Mouse (Mus musculus) stomach, embryonic 14.5 days (tissue): ENCODE measurements around the gene Kcna4. TPM values are rescaled to one million over a fixed set of nuclear protein-coding genes. Genes with fewer than 3 reads are reported as not detected.

Experiments used
- ATAC-seq: fragments of 200-750 bp; cut with Nextera tagmentation; 2 replicates; pipeline ENCODE4 v1.8.0; 2017; ENCODE audit warnings: low read depth, moderate TSS enrichment; ENCODE audit not compliant: insufficient number of reproducible peaks, insufficient read depth, low FRiP score
- H3K27ac ChIP-seq: fragments of 300-500 bp; sonication (generic); 2 replicates; pipeline ENCODE4 v1.5.1; 2014; ENCODE audit warnings: mild to moderate bottlenecking, low read length, moderate library complexity, mixed read lengths
- H3K27me3 ChIP-seq: fragments of 300-500 bp; sonication (generic); 2 replicates; pipeline ENCODE4 v1.6.1; 2014; ENCODE audit warnings: low read length, control low read depth, mixed read lengths; ENCODE audit not compliant: control insufficient read depth, insufficient read depth
- H3K36me3 ChIP-seq: fragments of 300-500 bp; sonication (generic); 2 replicates; pipeline ENCODE4 v1.6.1; 2014; ENCODE audit warnings: mild to moderate bottlenecking, control low read depth, low read length, moderate library complexity, mixed read lengths; ENCODE audit not compliant: control insufficient read depth, insufficient read depth
- H3K4me1 ChIP-seq: fragments of 300-500 bp; sonication (generic); 2 replicates; pipeline ENCODE4 v1.6.1; 2014; ENCODE audit warnings: low read length, control low read depth, mixed read lengths; ENCODE audit not compliant: control insufficient read depth, insufficient read depth
- H3K4me2 ChIP-seq: fragments of 300-500 bp; sonication (generic); replicated peaks from 2 replicates; pipeline ENCODE4 v1.6.1; 2014; ENCODE audit warnings: low read depth, low read length, control low read depth
- H3K4me3 ChIP-seq: fragments of 300-500 bp; sonication (generic); 2 replicates; pipeline ENCODE4 v1.5.1; 2014; ENCODE audit warnings: low read depth, low read length, control low read depth
- H3K9ac ChIP-seq: fragments of 300-500 bp; sonication (generic); replicated peaks from 2 replicates; pipeline ENCODE4 v1.6.1; 2014; ENCODE audit warnings: low read depth, mild to moderate bottlenecking, control low read depth, low read length, moderate library complexity, mixed read lengths
- H3K9me3 ChIP-seq: fragments of 300-500 bp; sonication (generic); 2 replicates; pipeline ENCODE4 v1.6.1; 2016; ENCODE audit warnings: low read depth, low read length, control low read depth; ENCODE audit not compliant: control insufficient read depth
- WGBS: fragments of 180-500 bp; shearing (Covaris S2); extraction: QIAGEN DNeasy Blood & Tissue Kit; methylation state at CpG from one replicate; pipeline ENCODE4 v1.1.7; 2014; 5-methylcytosine and 5-hydroxymethylcytosine counted together
- polyA plus RNA-seq: library from polyadenylated mRNA; unstranded; fragments of >200 nt; fragmentation: Nextera tagmentation; extraction: Ambion mirVana; gene quantifications from 2 replicates; pipeline ENCODE4 v1.2.1, GENCODE M21; 2014

Gene Kcna4
- polyA plus RNA-seq, 1 experiment from 2014 or later, result 0.80 TPM

- Histone ChIP-seq H3K4me1 (no peaks in the 10 kb centered on the region), H3K4me3 (no peak overlapping the region), H3K9me3 (no peaks in the 10 kb centered on the region), H3K36me3 (no peaks in the 10 kb centered on the region), H3K9ac (no peak overlapping the region), H3K4me2 (no peak overlapping the region), H3K27ac (no peak overlapping the region), H3K27me3 (no peaks in the 10 kb centered on the region)
- ATAC-seq, result no peak
- whole genome bisulfite sequencing, result 76% methylated on average over 4 of the region's 4 CpGs
These were observed 15.6 kb downstream of the Kcna4 start for GRCm38 (mm10) chr2:107306077-107306476.

GRCm38 (mm10) chr2:107318636-107319035 lies 28.2 kb downstream of the Kcna4 start:
- Histone ChIP-seq H3K4me1 (no peaks in the 10 kb centered on the region), H3K36me3 (no peaks in the 10 kb centered on the region), H3K27me3 (no peaks in the 10 kb centered on the region), H3K9me3 (no peaks in the 10 kb centered on the region), H3K9ac (no peak overlapping the region), H3K4me2 (no peak overlapping the region), H3K27ac (no peak overlapping the region), H3K4me3 (no peak overlapping the region)
- no peak for ATAC-seq

- Histone ChIP-seq H3K27me3 (no peaks in the 10 kb centered on the region), H3K36me3 (no peaks in the 10 kb centered on the region), H3K4me3 (no peak overlapping the region), H3K27ac (no peak overlapping the region), H3K9ac (no peak overlapping the region), H3K4me2 (no peak overlapping the region), H3K4me1 (no peaks in the 10 kb centered on the region), H3K9me3 (no peaks in the 10 kb centered on the region)
- WGBS, result 73% methylated on average over 4 of the region's 4 CpGs
- ATAC-seq, result no peak
These were observed 31.3 kb downstream of the Kcna4 start for GRCm38 (mm10) chr2:107321596-107322226.

GRCm38 (mm10) chr2:107324090-107324489 lies 33.7 kb downstream of the Kcna4 start:
- Histone ChIP-seq H3K4me2 (no peak overlapping the region), H3K9me3 (no peaks in the 10 kb centered on the region), H3K27me3 (no peaks in the 10 kb centered on the region), H3K4me1 (no peaks in the 10 kb centered on the region), H3K36me3 (no peaks in the 10 kb centered on the region), H3K27ac (no peak overlapping the region), H3K9ac (no peak overlapping the region), H3K4me3 (no peak overlapping the region)
- ATAC-seq, result no peak
- WGBS, result 86% methylated on average over 3 of the region's 3 CpGs

DNA sequence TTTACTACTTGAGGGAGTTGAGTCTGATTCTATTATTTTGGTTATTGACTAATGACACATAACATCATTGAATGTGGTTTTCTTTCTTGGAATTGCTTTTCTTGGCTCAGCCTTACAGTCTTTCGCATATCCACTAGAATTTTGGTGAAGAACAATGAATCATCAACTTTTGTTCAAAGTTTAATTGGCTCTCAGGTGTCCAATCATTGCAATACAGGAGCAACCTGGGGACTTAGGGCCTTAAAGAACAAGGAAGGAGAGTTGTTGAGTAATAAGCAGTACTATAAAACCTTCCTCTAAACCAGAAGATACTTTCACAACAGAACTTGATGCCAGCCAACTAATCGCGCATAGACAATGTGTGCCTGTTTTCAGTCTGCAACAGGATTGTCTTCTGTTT lies 36.8 kb downstream of the Kcna4 start:
- H3K9ac ChIP-seq, result no peak overlapping the region
- no peak overlapping the region for H3K4me2 ChIP-seq
- no peaks in the 10 kb centered on the region for H3K36me3 ChIP-seq
- H3K4me3 ChIP-seq, result no peak overlapping the region
- WGBS, result 96% methylated on average over 3 of the region's 3 CpGs
- no peaks in the 10 kb centered on the region for H3K27me3 ChIP-seq
- H3K27ac ChIP-seq, result no peak overlapping the region
- no peaks in the 10 kb centered on the region for H3K9me3 ChIP-seq
- no peak for ATAC-seq
- no peaks in the 10 kb centered on the region for H3K4me1 ChIP-seq

GRCm38 (mm10) chr2:107341291-107341690 lies 50.9 kb downstream of the Kcna4 start:
- Histone ChIP-seq H3K4me3 (no peak overlapping the region), H3K27ac (no peak overlapping the region), H3K9ac (no peak overlapping the region), H3K9me3 (no peaks in the 10 kb centered on the region), H3K4me2 (no peak overlapping the region), H3K4me1 (no peaks in the 10 kb centered on the region), H3K27me3 (no peaks in the 10 kb centered on the region), H3K36me3 (no peaks in the 10 kb centered on the region)
- 76% methylated on average over 3 of the region's 3 CpGs for WGBS
- no peak for ATAC-seq

DNA sequence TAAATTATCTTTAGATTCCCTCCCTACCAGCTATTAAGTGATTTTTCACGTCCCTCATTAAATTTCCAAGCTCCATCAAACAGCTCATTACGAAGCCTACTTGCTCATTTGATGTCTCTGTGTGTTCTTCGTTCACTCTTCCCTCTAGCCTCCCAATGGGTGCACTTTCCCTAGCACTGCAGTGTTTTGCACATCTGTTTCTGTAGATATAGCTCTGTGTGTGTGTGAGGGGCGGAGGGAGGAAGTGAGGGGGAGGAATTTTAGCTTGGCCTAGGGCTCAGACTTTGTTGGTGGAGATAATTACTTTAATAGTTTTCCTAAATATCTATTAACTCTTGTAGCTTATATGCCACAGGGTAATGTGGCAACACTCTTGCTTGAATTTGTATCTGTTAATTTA lies 54.4 kb downstream of the Kcna4 start:
- H3K9me3 ChIP-seq, result no peaks in the 10 kb centered on the region

GRCm38 (mm10) chr2:107345299-107345698 lies 54.9 kb downstream of the Kcna4 start:
- H3K4me2 ChIP-seq, result no peak overlapping the region
- no peaks in the 10 kb centered on the region for H3K4me1 ChIP-seq
- H3K4me3 ChIP-seq, result no peak overlapping the region
- no peak overlapping the region for H3K9ac ChIP-seq
- no peaks in the 10 kb centered on the region for H3K36me3 ChIP-seq
- no peak for ATAC-seq
- no peaks in the 10 kb centered on the region for H3K27me3 ChIP-seq
- H3K27ac ChIP-seq, result no peak overlapping the region
- no peaks in the 10 kb centered on the region for H3K9me3 ChIP-seq
- WGBS, result 76% methylated on average over 4 of the region's 4 CpGs

More for the DNA sequence above, 54.4 kb downstream of the Kcna4 start:
- H3K27ac ChIP-seq, result no peak overlapping the region
- H3K27me3 ChIP-seq, result no peaks in the 10 kb centered on the region
- no peak overlapping the region for H3K4me3 ChIP-seq
- no peaks in the 10 kb centered on the region for H3K36me3 ChIP-seq
- no peak for ATAC-seq
- no peak overlapping the region for H3K4me2 ChIP-seq
- WGBS, result 72% methylated on average over 4 of the region's 4 CpGs
- no peak overlapping the region for H3K9ac ChIP-seq
- H3K4me1 ChIP-seq, result no peaks in the 10 kb centered on the region
